ENCODE assay signal across 8 mouse cellular contexts in genomic region chr16:38361933-38362332, GRCm38 (mm10). TPM values are rescaled to one million over a fixed set of nuclear protein-coding genes. Genes with fewer than 3 reads are reported as not detected.
DNase-seq lines count a peak whose midpoint lies in the region; ATAC-seq lines count a peak whose summit lies in the region.

Gene Popdc2, plus strand, starts transcription at chr16:38362209.

- peak within 1 kb of the TSS; percentile 68 for H3K4me2 ChIP-seq in heart, embryonic 11.5 days
- H3K4me2 ChIP-seq in limb, embryonic 15.5 days, result no peak within 1 kb of the TSS
- no peak within 1 kb of the TSS for H3K4me2 ChIP-seq in midbrain, embryonic 14.5 days (ENCODE audit: low read length)

- no peaks in the 10 kb centered on the region for H3K27me3 ChIP-seq in heart, embryonic 11.5 days (ENCODE audit: control insufficient read depth, insufficient read depth, low read length)
- H3K27me3 ChIP-seq in limb, embryonic 15.5 days, result no peaks in the 10 kb centered on the region
- no peaks in the 10 kb centered on the region for H3K27me3 ChIP-seq in midbrain, embryonic 14.5 days (ENCODE audit: control insufficient read depth, insufficient read depth, low read length)

- peak within 1 kb of the TSS; percentile 99 for H3K27ac ChIP-seq in heart, embryonic 11.5 days (ENCODE audit: low read depth, low read length)
- H3K27ac ChIP-seq in limb, embryonic 15.5 days, result no peak within 1 kb of the TSS
- H3K27ac ChIP-seq in midbrain, embryonic 14.5 days (replicated peaks; ENCODE audit: low read depth, low read length), result no peak within 1 kb of the TSS

- peak within 1 kb of the TSS; percentile 66 for H3K4me3 ChIP-seq in heart, embryonic 11.5 days (ENCODE audit: low read depth, low read length)
- H3K4me3 ChIP-seq in limb, embryonic 15.5 days, result 0 out of 2 replicates have a peak within 1 kb of the TSS, but pooled peaks have one; percentile 4
- H3K4me3 ChIP-seq in midbrain, embryonic 14.5 days (replicated peaks; ENCODE audit: low read depth, low read length), result no peak within 1 kb of the TSS

- 11% methylated on average over 10 of the region's 10 CpGs for WGBS in heart, embryonic 11.5 days (ENCODE audit: insufficient replicate concordance)
- WGBS in limb, embryonic 15.5 days, result 19% methylated on average over 10 of the region's 10 CpGs
- WGBS in midbrain, embryonic 14.5 days, result 74% methylated on average over 10 of the region's 10 CpGs

- 0 out of 2 replicates have a peak, but pooled peaks cover under 1% of the 10 kb centered on the region for H3K36me3 ChIP-seq in heart, embryonic 11.5 days (ENCODE audit: control insufficient read depth, insufficient read depth, low read length)
- H3K36me3 ChIP-seq in limb, embryonic 15.5 days, result no peaks in the 10 kb centered on the region
- H3K36me3 ChIP-seq in midbrain, embryonic 14.5 days (ENCODE audit: control insufficient read depth, insufficient read depth, low read length), result no peaks in the 10 kb centered on the region

- no peak for DNase-seq in urinary bladder, adult 2 months (ENCODE audit: low spot score)
- DNase-seq in urinary bladder, postnatal 25 days (ENCODE audit: low spot score), result no peak
- peak; percentile 63 for DNase-seq in yolk sac, embryonic 10.5 days (ENCODE audit: low spot score)
- DNase-seq in midbrain, embryonic 14.5 days, result no peak

- H3K9ac ChIP-seq in heart, embryonic 11.5 days (ENCODE audit: low read depth, low read length), result peak within 1 kb of the TSS; percentile 86
- H3K9ac ChIP-seq in limb, embryonic 15.5 days, result no peak within 1 kb of the TSS
- no peak within 1 kb of the TSS for H3K9ac ChIP-seq in midbrain, embryonic 14.5 days (replicated peaks; ENCODE audit: low read length)

- ATAC-seq in heart, embryonic 11.5 days (replicated peaks; ENCODE audit: insufficient number of reproducible peaks, low FRiP score, low TSS enrichment), result peak; percentile 73
- no peak for ATAC-seq in limb, embryonic 15.5 days (ENCODE audit: insufficient number of reproducible peaks, low FRiP score, low TSS enrichment, low read depth)
- ATAC-seq in inflammation-experienced regulatory T-cells, adult 6 months, result no peak
- no peak for ATAC-seq in cerebellum, adult (ENCODE audit: insufficient number of reproducible peaks, low FRiP score, low TSS enrichment)
- no peak for ATAC-seq in midbrain, embryonic 14.5 days (ENCODE audit: low FRiP score, low TSS enrichment)

- H3K4me1 ChIP-seq in heart, embryonic 11.5 days (ENCODE audit: control insufficient read depth, insufficient read depth, low read length), result peaks cover 32% of the 10 kb centered on the region
- peaks cover 12% of the 10 kb centered on the region; the same call in 1 of the 2 replicates for H3K4me1 ChIP-seq in limb, embryonic 15.5 days
- 0 out of 2 replicates have a peak, but pooled peaks cover 2% of the 10 kb centered on the region for H3K4me1 ChIP-seq in midbrain, embryonic 14.5 days (ENCODE audit: control insufficient read depth, insufficient read depth, low read length)

- H3K9me3 ChIP-seq in heart, embryonic 11.5 days (replicated peaks; ENCODE audit: control insufficient read depth, low read length), result no peaks in the 10 kb centered on the region
- H3K9me3 ChIP-seq in limb, embryonic 15.5 days, result no peaks in the 10 kb centered on the region
- no peaks in the 10 kb centered on the region for H3K9me3 ChIP-seq in midbrain, embryonic 14.5 days (ENCODE audit: control insufficient read depth, low read length)

RNA-seq across cellular contexts. Expression of gene Popdc2, which starts in this region (rescaled TPM):
- 167 and 176 TPM in 2 replicates for polyA plus RNA-seq in urinary bladder, adult 2 months (2012; rRNA removed)
- 292 and 312 TPM in 2 replicates for polyA plus RNA-seq in heart, embryonic 11.5 days (2014; fragmentation: Nextera tagmentation; extraction: Ambion mirVana)
- polyA plus RNA-seq in limb, embryonic 15.5 days (2015; fragmentation: Nextera tagmentation; extraction: Ambion mirVana), result 3.2 and 8.5 TPM in 2 replicates
- 10 to 100 TPM in 1 of 3 experiments, 1 to 10 TPM in 1, under 1 TPM in 1; 0.95 to 10.3 (median 2.3) TPM for polyA plus RNA-seq in inflammation-experienced regulatory T-cells, adult 6 months (2017; shearing (Covaris generic))
- 0.51 TPM in 2 replicates for polyA plus RNA-seq in midbrain, embryonic 14.5 days (2014; fragmentation: Nextera tagmentation; extraction: Ambion mirVana)

Comparison
In these comparisons a context has a peak if more than half of its experiments do, and no peak if none do; other contexts are left out.
1. RNA of gene Popdc2 (polyA plus RNA-seq): 292 to 312 TPM in heart, embryonic 11.5 days and 167 to 176 TPM in urinary bladder, adult 2 months; 3.2 to 8.5 TPM in limb, embryonic 15.5 days, 0.95 to 10.3 TPM in inflammation-experienced regulatory T-cells, adult 6 months and 0.51 TPM in midbrain, embryonic 14.5 days; every median in the first group is over 10 times any median in the second.